Mouse (Mus musculus) bone marrow, adult 2 months (tissue): ENCODE measurements around the gene Ifitm10. TPM values are rescaled to one million over a fixed set of nuclear protein-coding genes. Genes with fewer than 3 reads are reported as not detected.
A peak's percentile ranks its signal among the peaks of the same experiment; 100 is the strongest.
"Not testable (repeated sequence)": the region's sequence is repeated elsewhere in the genome, so short reads cannot be mapped to it uniquely, and the experiment has no call there.

Source experiments
- H3K27ac ChIP-seq: fragments of 200-500 bp; 2 replicates; pipeline ENCODE4 v1.5.1; 2012; ENCODE audit warnings: low read depth, mild to moderate bottlenecking, control low read depth, inconsistent platforms, low read length; ENCODE audit not compliant: control insufficient read depth, poor library complexity, insufficient read depth
- H3K4me1 ChIP-seq: fragments of 200-500 bp; 2 replicates; pipeline ENCODE4 v1.6.1; 2011; ENCODE audit warnings: low read length; ENCODE audit not compliant: control insufficient read depth, insufficient read depth
- H3K4me3 ChIP-seq: fragments of 200-500 bp; replicated peaks from 2 replicates; pipeline ENCODE3; 2011; ENCODE audit warnings: mild to moderate bottlenecking, low read depth, low read length, control low read depth; ENCODE audit not compliant: control insufficient read depth
- CTCF ChIP-seq: fragments of 200-500 bp; IDR thresholded peaks from 2 replicates; pipeline ENCODE4 v1.5.1; 2011; ENCODE audit warnings: low read length, control low read depth; ENCODE audit not compliant: control insufficient read depth, insufficient read depth
- POLR2A ChIP-seq: fragments of 200-500 bp; IDR thresholded peaks from 2 replicates; pipeline ENCODE4 v1.6.1; 2011; ENCODE audit warnings: low read depth, mild to moderate bottlenecking, control low read depth, low read length, borderline replicate concordance; ENCODE audit not compliant: control insufficient read depth
- WGBS: fragments of 180-500 bp; shearing (Covaris S2); methylation state at CpG from one replicate; pipeline ENCODE4 v1.1.7; 2018; 5-methylcytosine and 5-hydroxymethylcytosine counted together
- polyA plus RNA-seq: library from polyadenylated mRNA; stranded (reverse); fragments of >200 nt; gene quantifications from 2 replicates; pipeline ENCODE4 v1.2.4, GENCODE M21; 2011; ENCODE audit warnings: low replicate concordance; ENCODE audit not compliant: missing spikeins, insufficient read depth, insufficient read length

Gene Ifitm10
- polyA plus RNA-seq, 1 experiment, result 6.2 TPM

DNA sequence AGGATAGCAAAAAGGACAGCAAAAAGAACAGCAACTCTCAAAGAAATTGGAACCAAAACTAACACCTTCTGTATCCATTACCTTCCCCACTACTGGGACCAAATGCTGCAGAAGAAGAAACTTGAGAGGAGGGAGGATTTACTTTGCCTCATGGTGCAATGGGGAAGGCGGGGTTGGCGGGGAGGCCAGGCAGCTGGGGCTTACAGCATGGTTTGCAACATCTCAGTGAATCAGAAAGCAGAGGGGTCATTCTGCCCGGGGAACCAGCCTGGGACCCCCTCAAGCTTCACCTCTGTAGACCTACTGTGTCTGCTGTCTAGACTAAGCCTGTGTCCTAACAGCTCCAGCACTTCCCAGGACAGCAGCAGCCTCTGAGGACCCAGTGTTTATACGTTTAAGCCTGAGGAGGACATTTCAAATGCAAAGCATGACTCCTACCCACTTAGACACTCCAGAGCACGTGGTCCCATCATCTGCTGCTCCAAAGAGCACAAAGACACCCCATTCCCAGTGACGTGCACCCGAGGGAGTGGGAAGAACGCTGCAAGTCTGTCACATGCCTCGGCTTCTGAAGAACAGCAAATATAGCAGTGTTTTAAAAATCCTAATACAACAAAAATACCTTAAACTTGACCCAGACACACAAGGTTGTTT lies 24.1 kb downstream of the Ifitm10 start:
- no peak overlapping the region for H3K4me3 ChIP-seq
- 55% methylated on average over 9 of the region's 9 CpGs for WGBS
- TF ChIP-seq POLR2A, result no peak
- TF ChIP-seq CTCF, result no peak
- no peak overlapping the region for H3K27ac ChIP-seq
- H3K4me1 ChIP-seq, result peaks cover 10% of the 10 kb centered on the region

DNA sequence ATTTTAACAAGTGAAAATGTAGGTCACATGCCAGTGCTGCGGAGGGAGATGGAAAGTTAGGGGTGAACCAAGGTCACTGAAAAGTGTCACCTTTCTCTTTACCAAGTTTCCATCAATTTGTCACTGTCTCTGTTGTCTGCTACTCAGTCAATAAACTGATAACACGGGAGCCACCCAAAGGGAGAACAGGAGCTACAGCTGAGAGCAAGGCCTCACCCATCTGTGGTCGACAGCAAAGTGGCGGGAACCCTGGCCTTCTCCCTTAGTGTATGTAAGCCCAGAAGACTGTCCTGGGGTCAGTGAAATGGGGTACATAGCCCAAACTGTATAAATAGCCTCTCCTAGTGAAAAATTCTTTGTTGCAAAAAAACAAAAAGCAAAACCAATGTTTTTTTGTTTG lies 26.0 kb downstream of the Ifitm10 start:
- Histone ChIP-seq H3K4me1 (peaks cover 6% of the 10 kb centered on the region), H3K27ac (no peak overlapping the region), H3K4me3 (no peak overlapping the region)
- TF ChIP-seq POLR2A, result no peak
- TF ChIP-seq CTCF, result no peak
- WGBS, result 57% methylated on average over 4 of the region's 4 CpGs

DNA sequence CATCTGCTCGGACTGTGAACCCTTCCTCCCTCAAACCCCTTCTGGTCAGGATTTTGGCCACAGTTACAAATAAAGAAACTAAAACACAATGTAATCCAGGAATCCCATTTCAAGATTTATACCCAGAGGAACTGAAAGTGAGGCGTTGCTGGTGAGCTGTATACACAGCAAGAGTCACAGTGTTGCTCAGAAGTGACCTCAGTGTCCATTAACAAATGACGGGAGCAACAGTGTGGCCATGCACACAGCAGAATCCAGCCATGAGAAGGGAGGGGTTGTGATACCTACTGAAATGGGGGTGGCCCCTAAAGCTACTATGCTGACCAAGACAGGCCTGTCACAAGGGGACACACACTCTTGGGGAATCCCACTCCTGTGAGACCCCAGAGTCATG lies 31.3 kb downstream of the Ifitm10 start:
- peaks cover 11% of the 10 kb centered on the region for H3K4me1 ChIP-seq
- no peak overlapping the region for H3K27ac ChIP-seq
- WGBS, result 36% methylated on average over 3 of the region's 3 CpGs
- TF ChIP-seq CTCF (no peak), POLR2A (no peak)
- H3K4me3 ChIP-seq, result no peak overlapping the region

DNA sequence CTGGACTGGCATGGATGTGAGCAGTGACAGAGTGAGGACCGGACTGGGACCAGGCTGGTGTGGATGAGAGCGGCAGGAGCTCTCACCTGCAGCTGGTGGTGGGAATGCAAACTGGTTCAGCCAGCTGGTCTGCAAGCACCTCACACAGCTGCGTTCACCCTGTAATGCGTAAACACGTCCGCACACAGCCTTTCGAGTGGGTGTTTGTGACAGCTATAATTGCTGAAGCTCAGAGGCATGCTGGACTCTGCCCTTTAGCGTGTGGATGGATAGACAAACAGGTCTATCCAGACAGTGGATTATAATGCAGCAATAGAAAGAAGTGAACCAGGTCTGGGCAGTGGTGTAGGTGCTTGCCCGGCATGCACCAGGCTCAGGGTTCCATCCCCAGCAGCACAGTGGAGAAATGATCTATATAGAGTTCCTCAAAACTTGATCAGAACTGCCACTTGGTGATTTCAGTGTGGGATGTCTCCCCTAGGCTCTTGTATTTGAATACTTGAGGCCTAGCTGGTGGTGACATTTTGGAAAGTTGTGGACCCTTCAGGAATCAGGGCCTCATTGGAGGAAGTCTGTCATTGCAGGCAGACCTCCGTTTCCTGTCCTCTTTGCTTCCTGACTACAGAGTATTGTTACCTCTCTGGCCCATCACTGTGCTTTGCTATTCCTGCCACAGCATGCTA lies 31.8 kb downstream of the Ifitm10 start:
- 74% methylated on average over 10 of the region's 10 CpGs for WGBS
- peaks cover 11% of the 10 kb centered on the region for H3K4me1 ChIP-seq
- TF ChIP-seq POLR2A (no peak), CTCF (no peak)
- H3K4me3 ChIP-seq, result no peak overlapping the region
- no peak overlapping the region for H3K27ac ChIP-seq

DNA sequence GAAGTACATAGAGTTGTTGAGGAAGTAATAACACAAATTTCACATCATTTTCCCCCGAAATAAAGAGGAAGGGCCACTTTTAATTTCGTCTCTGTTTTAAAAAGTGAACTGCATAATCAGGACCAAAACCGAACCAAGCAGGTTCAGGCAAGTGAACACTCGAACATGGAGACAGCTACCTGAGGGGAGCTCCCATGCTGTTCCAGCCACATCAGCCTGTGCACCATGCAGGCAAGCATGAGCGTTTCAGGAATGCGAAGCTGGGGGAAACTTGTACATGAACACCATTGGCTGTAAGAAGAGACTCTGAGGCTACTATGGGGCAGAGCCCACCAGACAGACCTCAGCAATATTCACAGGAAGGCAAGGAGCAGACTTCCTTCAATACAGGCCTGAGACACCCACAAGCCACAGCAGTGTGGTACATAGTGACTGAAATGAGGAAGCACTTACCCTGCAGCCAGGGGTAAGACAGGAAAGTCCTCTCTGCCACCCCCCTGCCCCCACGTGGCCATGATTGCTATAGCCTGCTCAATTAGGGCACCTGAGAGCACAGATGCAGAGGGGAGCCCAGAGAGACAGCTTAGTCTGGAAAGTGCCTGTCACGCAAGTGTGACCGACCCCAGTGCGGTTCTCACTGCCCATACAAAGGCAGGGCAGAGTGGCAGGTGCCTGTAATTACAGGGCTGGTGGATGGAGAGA lies 33.1 kb downstream of the Ifitm10 start:
- peaks cover 8% of the 10 kb centered on the region for H3K4me1 ChIP-seq
- 11% methylated on average over 10 of the region's 10 CpGs for WGBS
- peak overlapping the region; percentile 52 for H3K27ac ChIP-seq
- H3K4me3 ChIP-seq, result no peak overlapping the region
- peak; percentile 69 for TF ChIP-seq CTCF
- no peak for TF ChIP-seq POLR2A

DNA sequence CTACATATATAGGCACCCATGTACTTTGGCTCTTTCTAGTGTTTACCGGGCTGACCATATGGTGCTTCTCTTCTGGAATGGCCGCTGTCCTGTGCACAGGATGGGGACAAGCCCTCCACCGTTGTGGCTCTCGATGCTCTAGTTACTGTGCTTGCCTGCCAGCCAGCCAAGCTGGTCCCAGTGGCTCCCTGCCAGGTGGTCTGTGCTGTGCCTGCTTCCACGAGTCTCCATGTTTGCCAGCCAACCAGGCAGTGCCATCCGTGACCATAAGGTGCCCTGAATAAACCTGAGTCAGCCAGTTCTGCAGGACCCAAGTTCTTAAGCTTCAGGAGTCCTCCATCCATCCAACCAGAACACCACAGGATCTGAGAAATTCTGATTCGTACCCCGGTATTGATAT lies 38.4 kb downstream of the Ifitm10 start:
- Histone ChIP-seq H3K4me3 (no peak overlapping the region), H3K27ac (no peak overlapping the region), H3K4me1 (no peaks in the 10 kb centered on the region; the same call in 1 of the 2 replicates)
- WGBS, result 90% methylated on average over 8 of the region's 8 CpGs
- TF ChIP-seq CTCF, result no peak
- TF ChIP-seq POLR2A, result no peak

DNA sequence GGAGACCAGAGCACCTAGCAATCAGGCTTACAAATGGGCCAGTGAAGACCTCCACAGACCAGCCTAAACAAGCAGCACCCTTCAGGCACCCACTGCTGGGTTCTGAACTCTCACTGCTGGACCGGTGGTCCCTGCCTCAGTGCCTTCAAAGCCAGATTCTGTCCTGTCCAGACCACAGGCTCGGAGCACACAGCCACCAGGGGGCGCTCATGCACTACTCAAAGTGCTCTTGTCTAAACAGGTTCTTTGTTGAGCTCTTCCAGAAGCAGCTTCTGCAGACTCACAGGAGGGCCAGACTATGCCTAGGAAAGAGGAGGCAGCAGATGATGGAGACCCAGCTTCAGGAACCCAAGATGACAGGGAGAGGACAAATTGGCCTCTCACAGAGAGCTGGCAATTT lies 39.3 kb downstream of the Ifitm10 start:
- TF ChIP-seq CTCF (peak; percentile 97), POLR2A (no peak)
- Histone ChIP-seq H3K27ac (no peak overlapping the region), H3K4me1 (no peaks in the 10 kb centered on the region; the same call in 1 of the 2 replicates), H3K4me3 (no peak overlapping the region)
- 2% methylated on average over 3 of the region's 3 CpGs for WGBS

DNA sequence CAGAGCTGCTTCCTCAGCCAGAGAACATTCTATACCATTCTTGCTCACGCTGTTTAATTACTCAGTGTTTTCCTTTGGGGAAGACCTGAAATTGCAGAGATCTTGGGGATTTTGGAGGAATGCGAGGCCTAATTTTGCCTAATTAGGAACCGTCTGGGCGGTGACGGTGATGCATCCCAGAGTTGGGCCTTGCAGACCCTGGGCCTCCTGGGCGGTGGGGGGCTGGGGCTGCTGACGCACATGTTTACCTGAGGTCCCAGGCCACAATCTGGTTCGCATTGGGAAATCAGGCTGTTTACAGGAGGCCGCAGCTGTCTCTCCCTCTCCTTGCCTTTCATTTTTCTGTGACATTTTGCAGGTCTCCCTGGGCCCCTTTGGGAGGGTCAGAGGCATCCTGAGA lies 40.8 kb downstream of the Ifitm10 start:
- H3K27ac ChIP-seq, H3K4me3 ChIP-seq, H3K4me1 ChIP-seq: not testable (repeated sequence)
- 89% methylated on average over 6 of the region's 9 CpGs for WGBS
